ENCODE assay signal across 28 mouse cellular contexts in the genomic region with DNA sequence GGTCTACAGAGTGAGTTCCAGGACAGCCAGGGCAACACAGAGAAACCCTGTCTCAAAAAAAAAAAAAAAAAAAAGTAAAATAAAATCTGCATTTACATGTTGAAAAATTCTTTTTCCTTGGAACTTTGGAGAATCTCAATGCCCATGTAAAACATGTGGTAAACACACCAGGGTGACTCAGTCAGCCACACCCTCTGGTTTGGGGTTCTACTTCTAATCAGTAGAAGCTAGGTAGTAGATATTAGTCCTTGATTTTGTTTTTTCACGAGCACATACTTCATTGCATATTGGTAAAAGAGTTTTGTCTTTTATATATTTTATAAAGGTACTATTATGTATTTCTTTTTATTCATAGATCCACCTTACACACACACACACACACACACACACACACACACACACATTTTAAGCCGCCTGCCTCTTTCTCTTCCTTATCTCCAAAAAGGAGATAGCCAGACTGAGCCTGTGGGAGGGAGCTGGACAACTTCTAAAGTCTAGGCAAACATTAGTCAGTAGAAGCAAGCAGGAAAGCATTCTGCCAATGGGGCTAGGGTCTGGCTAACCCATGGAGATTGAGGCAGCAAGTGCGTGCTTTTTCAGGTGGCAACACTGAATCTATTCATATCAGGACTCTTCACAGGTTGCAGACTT. TPM values are rescaled to one million over a fixed set of nuclear protein-coding genes. Genes with fewer than 3 reads are reported as not detected.
DNase-seq lines count a peak whose midpoint lies in the region; ATAC-seq and TF ChIP-seq lines count a peak whose summit lies in the region.
"Had no signal": no experiment of that assay in that cellular context is flagged by ENCODE, and none has a peak within 500 bp of the region (broad histone marks: within the 10 kb centered on the region; RNA-seq: fewer than 3 reads in every experiment).

No protein-coding gene starts in this region.

- H3K4me1 ChIP-seq in heart, embryonic 13.5 days = peaks cover 27% of the 10 kb centered on the region
- H3K4me1 ChIP-seq in liver, embryonic 12.5 days = peaks cover 30% of the 10 kb centered on the region
- no peaks in the 10 kb centered on the region for H3K4me1 ChIP-seq in lung, postnatal 0 days (ENCODE audit: insufficient read depth, low read depth, low read length)
- H3K4me1 ChIP-seq: embryonic facial prominence, embryonic 13.5 days; embryonic facial prominence, embryonic 15.5 days; forebrain, embryonic 10.5 days; forebrain, embryonic 12.5 days had no signal

- H3K36me3 ChIP-seq in heart, embryonic 13.5 days = no peaks in the 10 kb centered on the region
- no peaks in the 10 kb centered on the region for H3K36me3 ChIP-seq in liver, embryonic 12.5 days
- no peaks in the 10 kb centered on the region for H3K36me3 ChIP-seq in lung, postnatal 0 days (ENCODE audit: insufficient read depth, low read length)
- H3K36me3 ChIP-seq: embryonic facial prominence, embryonic 13.5 days; embryonic facial prominence, embryonic 15.5 days; forebrain, embryonic 10.5 days; forebrain, embryonic 12.5 days; G1E had no signal

- intact Hi-C loops in heart, postnatal 14 days (cut with DNase I) = no loop called here

- no peak overlapping the region for H3K9ac ChIP-seq in heart, embryonic 13.5 days
- no peak overlapping the region for H3K9ac ChIP-seq in liver, embryonic 12.5 days
- no peak overlapping the region for H3K9ac ChIP-seq in lung, postnatal 0 days (replicated peaks; ENCODE audit: low read depth)
- H3K9ac ChIP-seq: embryonic facial prominence, embryonic 13.5 days; embryonic facial prominence, embryonic 15.5 days; forebrain, embryonic 12.5 days had no signal

- H3K27ac ChIP-seq in heart, embryonic 13.5 days (replicated peaks) = peak overlapping the region; percentile 8; the same call in 1 of the 2 replicates
- H3K27ac ChIP-seq in liver, embryonic 12.5 days = no peak overlapping the region
- H3K27ac ChIP-seq in lung, postnatal 0 days (ENCODE audit: low read length) = no peak overlapping the region
- H3K27ac ChIP-seq: embryonic facial prominence, embryonic 13.5 days; embryonic facial prominence, embryonic 15.5 days; forebrain, embryonic 10.5 days; forebrain, embryonic 12.5 days had no signal

- no peak for TF ChIP-seq EP300 in lung, postnatal 0 days (IDR thresholded peaks at IDR 0.05)

- TF ChIP-seq CTCF in lung, postnatal 0 days (IDR thresholded peaks at IDR 0.05) = no peak

- no peak overlapping the region for H3K4me3 ChIP-seq in heart, embryonic 13.5 days
- H3K4me3 ChIP-seq in liver, embryonic 12.5 days = no peak overlapping the region
- H3K4me3 ChIP-seq in lung, postnatal 0 days (ENCODE audit: low read depth, low read length) = no peak overlapping the region
- H3K4me3 ChIP-seq: embryonic facial prominence, embryonic 13.5 days; embryonic facial prominence, embryonic 15.5 days; erythroblast, embryonic 14.5 days; forebrain, embryonic 10.5 days; forebrain, embryonic 12.5 days had no signal

- H3K4me2 ChIP-seq in heart, embryonic 13.5 days = no peak overlapping the region
- 0 out of 2 replicates have a peak overlapping the region, but pooled peaks have one; percentile 13 for H3K4me2 ChIP-seq in liver, embryonic 12.5 days
- no peak overlapping the region for H3K4me2 ChIP-seq in lung, postnatal 0 days (replicated peaks; ENCODE audit: low read depth, low read length)
- H3K4me2 ChIP-seq: embryonic facial prominence, embryonic 13.5 days; embryonic facial prominence, embryonic 15.5 days; forebrain, embryonic 12.5 days had no signal

- H3K9me3 ChIP-seq in heart, embryonic 13.5 days = no peaks in the 10 kb centered on the region
- no peaks in the 10 kb centered on the region for H3K9me3 ChIP-seq in liver, embryonic 12.5 days (replicated peaks)
- no peaks in the 10 kb centered on the region for H3K9me3 ChIP-seq in lung, postnatal 0 days (ENCODE audit: low read length)
- H3K9me3 ChIP-seq: embryonic facial prominence, embryonic 13.5 days; embryonic facial prominence, embryonic 15.5 days; forebrain, embryonic 10.5 days; forebrain, embryonic 12.5 days; G1E had no signal

- DNase-seq in heart, postnatal 14 days = no peak
- DNase-seq in liver = no peak
- DNase-seq in lung, postnatal 0 days (ENCODE audit: low spot score) = no peak
- DNase-seq: adrenal gland, adult 2 months; adrenal gland, postnatal 10 days; adrenal gland, postnatal 25 days; cerebellum, adult 11 months; cerebellum, adult 18-20 months; cerebellum, adult 8-10 months; cerebellum, adult 9-11 months; cerebellum, postnatal 36 days had no signal

- ATAC-seq in heart, embryonic 13.5 days (ENCODE audit: extremely low read depth, insufficient number of reproducible peaks, low FRiP score, low TSS enrichment) = no peak
- ATAC-seq in liver, embryonic 12.5 days = no peak
- 0 out of 2 replicates have a peak, but pooled peaks have one; percentile 37 for ATAC-seq in megakaryocyte progenitor cell, adult 5-6 weeks (replicated peaks; ENCODE audit: poor library complexity)
- ATAC-seq in lung, postnatal 0 days = no peak
- ATAC-seq: CD4-positive, CD25-positive, alpha-beta regulatory T cell, adult 4 months; forebrain, embryonic 14.5 days; forebrain, embryonic 16.5 days had no signal

- no peaks in the 10 kb centered on the region; the same call in none of the 2 replicates for H3K27me3 ChIP-seq in heart, embryonic 13.5 days (replicated peaks)
- peaks cover 2% of the 10 kb centered on the region; the same call in 1 of the 2 replicates for H3K27me3 ChIP-seq in liver, embryonic 12.5 days (replicated peaks)
- no peaks in the 10 kb centered on the region for H3K27me3 ChIP-seq in lung, postnatal 0 days (replicated peaks; ENCODE audit: insufficient read depth, low read length)
- H3K27me3 ChIP-seq: embryonic facial prominence, embryonic 13.5 days; embryonic facial prominence, embryonic 15.5 days; forebrain, embryonic 12.5 days had no signal

- 51% methylated on average over 3 of the region's 3 CpGs for WGBS in heart, embryonic 13.5 days
- WGBS in liver, embryonic 12.5 days (ENCODE audit: insufficient replicate concordance) = 25% methylated on average over 3 of the region's 3 CpGs
- 66% methylated on average over 3 of the region's 3 CpGs for WGBS in lung, postnatal 0 days

RNA-seq across cellular contexts. Expression of a gene that starts 7.2 kb away (rescaled TPM):
- polyA plus RNA-seq in heart, embryonic 13.5 days (2015; fragmentation: Nextera tagmentation; extraction: Ambion mirVana) = not detected in 2 replicates
- not detected for total RNA-seq in heart, postnatal 14 days (2021)
- polyA plus RNA-seq in liver, embryonic 12.5 days (2016; fragmentation: Nextera tagmentation; extraction: Ambion mirVana) = 0.17 and 0.20 TPM in 2 replicates
- not detected in 2 replicates for total RNA-seq in megakaryocyte progenitor cell, adult 5-6 weeks (2015)
- 0.71 TPM in 1 of 2 replicates, not detected in the other for total RNA-seq in megakaryocyte progenitor cell, adult 5-6 weeks (2017)
- polyA plus RNA-seq in lung, postnatal 0 days (2015; fragmentation: Nextera tagmentation; extraction: Ambion mirVana) = not detected in 2 replicates
- total RNA-seq: adrenal gland, adult 2 months; adrenal gland, postnatal 10 days; adrenal gland, postnatal 25 days; adrenal gland, postnatal 4 days; common myeloid progenitor, adult 5-6 weeks had no signal
- polyA plus RNA-seq: adrenal gland, adult 2 months; brain, embryonic 14.5 days; CD4-positive, CD25-positive, alpha-beta regulatory T cell, adult 4 months; embryonic facial prominence, embryonic 11.5 days; embryonic facial prominence, embryonic 13.5 days; embryonic facial prominence, embryonic 15.5 days; erythroblast, embryonic 14.5 days; forebrain, embryonic 12.5 days; forebrain, embryonic 14.5 days; forebrain, embryonic 16.5 days had no signal

RNA-seq across cellular contexts. Expression of a gene that starts 20.3 kb away (rescaled TPM):
- not detected in 2 replicates for polyA plus RNA-seq in heart, embryonic 13.5 days (2015; fragmentation: Nextera tagmentation; extraction: Ambion mirVana)
- total RNA-seq in heart, postnatal 14 days (2021) = not detected
- 0.31 and 0.44 TPM in 2 replicates for polyA plus RNA-seq in liver, embryonic 12.5 days (2016; fragmentation: Nextera tagmentation; extraction: Ambion mirVana)
- not detected in 2 replicates for total RNA-seq in megakaryocyte progenitor cell, adult 5-6 weeks (2015)
- not detected in 2 replicates for total RNA-seq in megakaryocyte progenitor cell, adult 5-6 weeks (2017)
- not detected in 2 replicates for polyA plus RNA-seq in lung, postnatal 0 days (2015; fragmentation: Nextera tagmentation; extraction: Ambion mirVana)
- total RNA-seq: adrenal gland, adult 2 months; adrenal gland, postnatal 10 days; adrenal gland, postnatal 25 days; adrenal gland, postnatal 4 days; common myeloid progenitor, adult 5-6 weeks; G1E had no signal
- polyA plus RNA-seq: brain, embryonic 14.5 days; embryonic facial prominence, embryonic 11.5 days; erythroblast, embryonic 14.5 days; forebrain, embryonic 10.5 days; forebrain, embryonic 12.5 days; forebrain, embryonic 14.5 days; forebrain, embryonic 16.5 days; G1E had no signal

RNA-seq across cellular contexts. Expression of a gene that starts 34.4 kb away (rescaled TPM):
- polyA plus RNA-seq in heart, embryonic 13.5 days (2015; fragmentation: Nextera tagmentation; extraction: Ambion mirVana) = not detected in 2 replicates
- under 1 TPM; 0.24 to 0.43 TPM for total RNA-seq in heart, postnatal 14 days (2021)
- not detected in 2 replicates for polyA plus RNA-seq in liver, embryonic 12.5 days (2016; fragmentation: Nextera tagmentation; extraction: Ambion mirVana)
- total RNA-seq in megakaryocyte progenitor cell, adult 5-6 weeks (2015) = not detected in 2 replicates
- total RNA-seq in megakaryocyte progenitor cell, adult 5-6 weeks (2017) = not detected in 2 replicates
- not detected in 2 replicates for polyA plus RNA-seq in lung, postnatal 0 days (2015; fragmentation: Nextera tagmentation; extraction: Ambion mirVana)
- total RNA-seq: adrenal gland, adult 2 months; adrenal gland, postnatal 25 days; adrenal gland, postnatal 4 days; CH12.LX; common myeloid progenitor, adult 5-6 weeks had no signal
- polyA plus RNA-seq: CD4-positive, CD25-positive, alpha-beta regulatory T cell, adult 4 months; embryonic facial prominence, embryonic 11.5 days; embryonic facial prominence, embryonic 13.5 days; forebrain, embryonic 10.5 days; forebrain, embryonic 12.5 days; forebrain, embryonic 14.5 days; G1E had no signal

RNA-seq across cellular contexts. Expression of a gene that starts 44.6 kb away (rescaled TPM):
- 0.11 TPM in 1 of 2 replicates, not detected in the other for polyA plus RNA-seq in heart, embryonic 13.5 days (2015; fragmentation: Nextera tagmentation; extraction: Ambion mirVana)
- not detected for total RNA-seq in heart, postnatal 14 days (2021)
- polyA plus RNA-seq in liver, embryonic 12.5 days (2016; fragmentation: Nextera tagmentation; extraction: Ambion mirVana) = 0.37 and 0.43 TPM in 2 replicates
- not detected in 2 replicates for total RNA-seq in megakaryocyte progenitor cell, adult 5-6 weeks (2015)
- not detected in 2 replicates for total RNA-seq in megakaryocyte progenitor cell, adult 5-6 weeks (2017)
- polyA plus RNA-seq in lung, postnatal 0 days (2015; fragmentation: Nextera tagmentation; extraction: Ambion mirVana) = 0.29 TPM in 2 replicates
- total RNA-seq: adrenal gland, adult 2 months; adrenal gland, postnatal 25 days; common myeloid progenitor, adult 5-6 weeks had no signal
- polyA plus RNA-seq: brain, embryonic 14.5 days; CD4-positive, CD25-positive, alpha-beta regulatory T cell, adult 4 months; embryonic facial prominence, embryonic 11.5 days; erythroblast, embryonic 14.5 days; forebrain, embryonic 10.5 days; forebrain, embryonic 12.5 days; forebrain, embryonic 14.5 days; forebrain, embryonic 16.5 days; G1E had no signal
